Mouse (Mus musculus): Measurements from ENCODE around the gene Mvb12b. TPM values are rescaled to one million over a fixed set of nuclear protein-coding genes. Genes with fewer than 3 reads are reported as not detected.

Gene Mvb12b
- total RNA-seq, 2 experiments from 2014 or later = 108 to 114 TPM

DNA sequence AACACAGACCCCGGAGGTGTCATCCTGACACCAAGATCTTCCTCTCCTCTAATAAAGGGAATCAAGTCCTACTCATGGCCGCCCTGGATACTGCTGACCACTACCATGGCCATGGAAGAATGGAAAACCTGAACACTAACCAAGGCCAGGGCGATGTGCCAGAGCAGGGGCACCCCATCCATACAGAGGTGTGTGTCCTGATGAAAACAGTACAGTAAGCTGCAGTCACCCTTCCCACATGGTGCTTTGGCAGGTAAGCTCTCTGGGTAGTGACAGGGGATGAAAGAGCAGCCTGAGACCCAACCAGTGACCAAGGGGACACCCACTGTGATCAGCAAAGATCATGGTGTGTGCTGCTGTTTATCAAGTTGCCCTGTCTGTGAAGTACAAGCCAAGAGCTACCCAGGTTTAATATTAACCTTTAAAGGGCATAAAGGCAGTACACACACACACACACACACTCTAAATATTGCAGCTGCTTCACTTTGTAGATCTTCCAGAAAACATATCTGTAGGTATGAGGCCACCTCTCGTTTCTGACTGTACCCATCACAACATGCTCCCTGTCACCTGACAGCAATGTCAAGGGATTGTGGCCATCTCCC is 117.1 kb downstream of the Mvb12b start:
- intact Hi-C loops (cut with DNase I) = no loop called here
- DNase-seq (ENCODE audit: extremely low spot score in 1 of 2, low spot score in 2 of 2) = no peak

DNA sequence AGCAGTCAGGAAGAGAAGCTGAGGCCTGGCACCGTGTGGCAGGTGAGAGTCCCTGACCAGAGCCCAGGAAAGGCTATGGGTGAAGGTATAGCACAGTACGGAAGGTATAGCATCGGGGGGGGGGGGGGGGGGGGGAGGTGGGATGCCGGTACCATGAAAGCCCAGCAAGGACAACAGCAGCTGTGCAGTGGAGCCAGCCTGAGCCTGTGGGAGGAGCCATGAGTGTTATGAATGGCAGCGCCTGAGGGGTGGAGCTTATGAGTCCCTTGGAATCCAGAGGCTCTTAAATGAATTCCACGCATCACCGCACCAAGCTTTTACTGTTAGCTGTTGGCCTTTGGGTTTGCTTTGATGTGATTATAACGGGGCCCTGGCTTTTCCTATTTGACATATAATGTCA is 123.3 kb downstream of the Mvb12b start:
- intact Hi-C loops (cut with DNase I) = loop anchor here (5.0 kb wide), 1 partner anchor 43 kb away; no protein-coding TSS in a partner anchor
- no peak for DNase-seq (ENCODE audit: extremely low spot score in 1 of 2, low spot score in 2 of 2)

DNA sequence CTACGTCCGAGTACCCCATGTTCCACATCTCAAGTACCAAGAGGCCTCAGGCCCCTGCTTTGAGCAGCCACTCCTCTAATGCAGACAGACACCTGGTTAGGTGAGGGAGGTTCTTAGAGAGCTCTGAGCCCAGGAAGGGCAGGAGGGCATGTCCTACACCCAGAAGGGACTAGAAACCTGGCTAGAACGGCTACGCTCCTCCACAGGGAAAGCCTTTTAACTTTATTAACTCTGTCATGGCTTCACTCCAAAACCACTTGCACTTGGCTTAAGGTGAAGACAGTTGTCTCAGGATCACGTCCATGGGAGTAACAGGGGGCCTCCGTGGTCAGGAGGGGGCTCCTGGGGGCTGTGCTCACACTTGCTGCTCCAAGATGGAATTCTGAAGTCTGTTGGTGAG is 125.5 kb downstream of the Mvb12b start:
- intact Hi-C loops (cut with DNase I) = loop anchor here (5.0 kb wide), 1 partner anchor 45 kb away; no protein-coding TSS in a partner anchor
- no peak for DNase-seq (ENCODE audit: extremely low spot score in 1 of 2, low spot score in 2 of 2)

DNA sequence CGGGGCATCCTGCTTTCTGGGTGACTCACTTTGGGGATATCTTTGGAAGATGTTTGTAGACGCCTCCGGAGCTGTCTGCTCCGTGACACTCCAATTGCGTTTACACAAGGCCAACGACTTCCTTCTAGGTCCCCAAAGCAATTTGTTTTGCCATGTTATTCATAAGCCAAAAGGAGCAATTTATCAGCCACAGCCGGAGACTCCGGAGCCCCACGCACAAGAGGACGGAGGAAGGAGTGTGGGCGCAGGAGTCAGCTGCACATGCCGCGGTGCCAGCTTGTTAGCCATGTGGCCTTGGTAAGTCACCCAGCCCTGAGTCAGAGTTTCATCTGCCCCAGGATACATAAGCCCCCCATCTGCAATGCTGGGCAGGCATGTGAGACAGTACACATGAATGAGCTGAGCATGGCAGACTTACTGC is 127.2 kb downstream of the Mvb12b start:
- intact Hi-C loops (cut with DNase I) = loop anchor here (5.0 kb wide), 1 partner anchor 47 kb away; no protein-coding TSS in a partner anchor
- DNase-seq (ENCODE audit: extremely low spot score in 1 of 2, low spot score in 2 of 2) = no peak

DNA sequence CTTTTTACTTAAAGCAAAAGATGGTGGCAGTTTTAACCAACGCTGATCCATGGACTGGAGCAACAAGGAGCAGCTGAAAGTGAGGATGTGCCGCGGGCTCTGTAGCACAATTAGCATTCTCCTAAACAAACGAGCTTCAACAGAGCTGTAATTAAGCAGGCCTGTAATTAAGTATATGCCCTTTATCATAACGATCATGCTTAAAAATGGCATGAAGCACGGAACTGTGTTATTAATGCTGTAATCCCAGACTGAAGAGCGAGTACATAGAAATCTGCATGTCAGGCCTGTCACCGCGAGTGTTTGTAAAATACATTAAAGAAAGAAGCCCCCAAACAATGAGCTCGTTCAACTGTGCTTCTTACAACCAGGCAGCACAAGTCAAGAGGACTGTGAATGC is 128.3 kb downstream of the Mvb12b start:
- intact Hi-C loops (cut with DNase I) = no loop called here
- DNase-seq (ENCODE audit: extremely low spot score in 1 of 2, low spot score in 2 of 2) = no peak

DNA sequence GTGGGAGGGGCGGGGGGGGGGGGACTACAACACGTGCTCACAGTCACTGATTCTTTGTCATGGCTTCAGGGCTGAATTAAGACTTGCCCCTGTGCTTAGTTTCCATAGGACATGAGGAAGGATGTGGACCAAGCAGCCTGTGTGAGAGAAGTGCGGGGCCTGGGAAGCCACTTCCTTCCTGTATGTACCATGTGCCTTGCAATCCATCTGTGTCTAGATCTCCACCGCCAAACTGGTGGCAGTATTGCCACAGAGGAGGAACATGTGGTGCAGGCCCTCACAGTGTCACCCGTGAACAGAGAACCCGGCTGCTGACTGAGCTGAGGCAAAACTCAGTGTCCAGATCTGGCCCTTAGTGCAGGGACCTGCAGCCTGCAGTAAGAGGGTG is 132.1 kb downstream of the Mvb12b start:
- intact Hi-C loops (cut with DNase I) = no loop called here
- no peak for DNase-seq (ENCODE audit: extremely low spot score in 1 of 2, low spot score in 2 of 2)

DNA sequence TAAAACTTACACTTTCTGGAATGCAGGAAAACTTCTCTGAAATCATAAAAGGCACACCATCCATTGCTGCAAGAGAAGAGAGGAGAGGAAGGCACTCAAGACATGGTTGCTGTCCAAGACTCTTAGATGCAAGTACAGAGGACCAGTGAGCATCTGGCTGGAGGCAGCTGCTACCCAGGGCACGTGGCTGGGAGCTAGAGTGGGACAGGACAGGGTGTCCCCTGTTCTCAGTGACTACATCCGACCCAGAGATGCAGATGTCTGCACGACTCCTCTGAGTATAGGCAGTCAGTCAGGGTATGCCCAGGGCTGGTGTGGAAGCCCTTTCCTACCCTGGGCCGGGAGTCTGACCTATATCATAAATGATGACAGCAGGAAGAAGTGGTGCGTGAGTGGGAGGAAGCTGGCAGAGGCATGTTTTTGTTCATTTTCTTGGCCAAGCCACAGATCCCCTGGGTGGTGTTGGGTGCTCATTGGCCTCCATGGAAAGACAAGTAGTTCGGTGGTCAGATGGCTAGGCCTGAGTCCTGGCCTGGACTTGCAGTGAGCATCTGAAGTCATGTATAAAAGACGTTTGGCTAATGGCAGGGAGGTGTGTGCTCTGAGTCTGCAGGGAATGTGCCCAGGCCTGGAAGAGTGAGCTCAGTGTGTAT is 132.6 kb downstream of the Mvb12b start:
- intact Hi-C loops (cut with DNase I) = no loop called here
- DNase-seq (ENCODE audit: extremely low spot score in 1 of 2, low spot score in 2 of 2) = no peak

DNA sequence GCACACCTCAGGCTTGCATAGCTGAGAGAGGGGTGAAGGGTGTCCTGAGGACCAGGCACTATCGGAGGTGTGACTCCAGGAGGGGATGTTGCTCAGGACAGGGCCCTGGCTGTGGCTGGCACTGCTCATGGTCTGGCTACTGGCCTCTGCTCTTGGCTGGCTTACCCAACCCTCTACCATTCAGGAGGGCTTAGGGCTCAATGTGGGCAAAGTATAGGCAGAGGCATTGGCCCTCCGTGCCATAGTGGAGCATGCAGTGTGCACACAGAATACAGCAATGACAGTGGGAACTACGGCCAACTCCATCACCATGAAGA is 133.5 kb downstream of the Mvb12b start:
- intact Hi-C loops (cut with DNase I) = no loop called here

DNA sequence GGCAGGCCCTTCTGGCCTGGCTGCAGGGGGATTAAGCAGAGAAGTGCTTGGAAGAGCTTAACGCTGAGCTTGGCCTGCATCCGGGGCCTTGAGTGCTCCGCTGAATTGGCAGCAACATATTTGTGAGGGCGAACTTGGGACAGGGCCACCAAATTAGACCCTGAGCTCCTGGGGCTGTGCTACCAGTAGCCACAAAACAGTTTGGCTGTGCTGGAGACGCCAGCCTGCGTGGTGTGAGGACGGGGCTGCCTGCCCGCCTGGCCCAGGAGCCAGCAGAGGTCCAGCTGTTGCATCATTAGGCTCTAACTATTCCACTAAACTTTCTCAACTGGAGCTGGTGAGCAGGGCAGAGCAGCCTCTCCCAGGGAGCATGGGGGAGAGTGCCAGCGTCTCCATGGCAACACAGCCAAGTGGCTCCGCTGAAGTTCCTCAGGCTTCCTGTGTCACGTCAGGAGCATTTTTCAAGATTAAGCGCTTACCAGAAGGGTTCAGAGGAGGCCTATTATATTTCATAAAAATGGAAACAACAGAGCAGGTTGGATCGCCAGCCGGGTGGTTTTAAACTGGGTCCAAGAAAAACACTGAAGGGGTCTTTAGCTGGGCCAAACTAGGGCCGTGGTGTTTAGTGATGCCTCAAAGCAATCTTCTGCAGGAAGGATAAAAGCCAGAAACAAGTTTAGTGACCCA is 134.0 kb downstream of the Mvb12b start:
- intact Hi-C loops (cut with DNase I) = no loop called here
- peak; percentile 76 to 90 for DNase-seq (ENCODE audit: extremely low spot score in 1 of 2, low spot score in 2 of 2)

More for the DNA sequence above, 133.5 kb downstream of the Mvb12b start:
- no peak for DNase-seq (ENCODE audit: extremely low spot score in 1 of 2, low spot score in 2 of 2)

DNA sequence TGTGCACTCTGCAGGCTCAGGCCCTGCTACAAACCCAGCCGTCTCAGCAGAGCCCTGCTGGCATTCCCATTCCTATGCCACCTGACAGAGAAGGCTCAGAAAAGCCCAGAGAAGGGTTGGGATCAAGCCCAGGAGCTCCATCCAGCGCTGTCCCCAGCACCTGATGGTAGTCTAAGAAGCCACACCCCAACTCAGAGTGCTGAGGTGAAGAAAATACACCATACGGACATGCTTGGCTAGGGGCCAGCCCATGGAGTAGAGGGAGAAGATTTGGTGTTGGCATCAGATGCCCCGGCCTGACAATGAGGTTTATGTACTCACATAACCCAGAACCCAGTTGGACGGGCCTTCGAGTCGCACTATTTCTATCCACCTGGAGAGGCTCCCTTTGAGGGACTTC is 137.1 kb downstream of the Mvb12b start:
- intact Hi-C loops (cut with DNase I) = no loop called here
- no peak for DNase-seq (ENCODE audit: extremely low spot score in 1 of 2, low spot score in 2 of 2)

DNA sequence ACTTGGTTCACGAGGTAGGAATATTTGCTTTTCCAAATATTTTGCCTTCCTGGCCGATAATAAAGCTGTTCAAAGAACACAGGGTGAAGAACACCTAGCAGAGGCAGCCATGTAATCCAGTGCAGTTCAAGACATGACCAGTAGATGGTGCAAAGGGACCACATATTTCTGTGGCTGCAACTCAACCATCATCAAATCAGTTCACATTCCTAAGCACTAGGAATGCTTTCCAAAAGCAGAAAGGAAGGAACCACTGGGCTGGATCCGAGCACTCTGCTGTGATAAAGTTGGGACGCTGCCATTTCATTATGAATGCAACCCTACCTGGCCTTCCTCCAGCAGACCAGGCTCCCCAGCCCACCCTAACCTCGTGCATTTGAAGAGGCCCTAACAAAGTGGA is 141.3 kb downstream of the Mvb12b start:
- intact Hi-C loops (cut with DNase I) = loop anchor here (5.0 to 10.0 kb wide), 2 partner anchors 221 to 898 kb away; no protein-coding TSS in a partner anchor
- DNase-seq (ENCODE audit: extremely low spot score in 1 of 2, low spot score in 2 of 2) = peak; percentile 74 to 85

DNA sequence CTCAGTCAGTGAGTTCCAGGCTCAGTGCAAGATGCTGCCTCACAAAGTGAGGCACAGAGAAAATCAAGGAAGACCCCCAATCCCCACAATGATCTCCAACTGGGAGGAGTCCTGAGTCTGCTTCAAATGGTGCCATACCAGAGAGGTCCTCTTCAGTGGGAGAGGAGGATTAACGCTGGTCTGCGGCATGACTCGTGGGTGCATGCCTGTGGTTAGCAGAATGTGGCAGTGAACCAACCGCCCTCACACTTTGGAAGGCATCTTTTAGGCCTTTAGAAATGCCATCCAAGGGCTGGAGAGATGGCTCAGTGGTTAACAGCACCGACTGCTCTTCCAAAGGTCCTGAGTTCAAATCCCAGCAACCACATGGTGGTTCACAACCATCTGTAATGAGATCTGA is 142.0 kb downstream of the Mvb12b start:
- intact Hi-C loops (cut with DNase I) = loop anchor here (5.0 to 10.0 kb wide), 2 partner anchors 222 to 899 kb away; no protein-coding TSS in a partner anchor
- no peak for DNase-seq (ENCODE audit: extremely low spot score in 1 of 2, low spot score in 2 of 2)

DNA sequence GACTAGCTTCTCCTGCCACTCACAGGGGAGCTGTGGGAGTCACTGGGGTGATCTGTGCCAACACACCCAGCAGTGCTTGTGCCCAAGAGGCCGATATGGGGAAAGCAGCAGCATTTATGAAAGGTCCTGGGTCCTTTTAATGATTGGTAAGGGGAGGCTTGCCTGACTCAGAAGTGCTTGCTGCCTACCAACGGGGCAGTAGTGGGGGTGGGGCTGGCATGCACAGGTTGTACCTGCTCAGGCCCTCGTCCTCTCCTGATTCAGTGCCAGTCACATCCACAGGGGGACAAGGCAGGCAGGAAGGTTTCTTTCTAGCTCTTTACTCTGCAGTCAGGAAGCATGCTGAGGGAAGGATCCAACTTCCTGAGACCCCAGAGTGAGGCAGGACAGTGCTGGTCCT is 150.6 kb downstream of the Mvb12b start:
- no peak for DNase-seq (ENCODE audit: extremely low spot score in 1 of 2, low spot score in 2 of 2)
- intact Hi-C loops (cut with DNase I) = no loop called here

DNA sequence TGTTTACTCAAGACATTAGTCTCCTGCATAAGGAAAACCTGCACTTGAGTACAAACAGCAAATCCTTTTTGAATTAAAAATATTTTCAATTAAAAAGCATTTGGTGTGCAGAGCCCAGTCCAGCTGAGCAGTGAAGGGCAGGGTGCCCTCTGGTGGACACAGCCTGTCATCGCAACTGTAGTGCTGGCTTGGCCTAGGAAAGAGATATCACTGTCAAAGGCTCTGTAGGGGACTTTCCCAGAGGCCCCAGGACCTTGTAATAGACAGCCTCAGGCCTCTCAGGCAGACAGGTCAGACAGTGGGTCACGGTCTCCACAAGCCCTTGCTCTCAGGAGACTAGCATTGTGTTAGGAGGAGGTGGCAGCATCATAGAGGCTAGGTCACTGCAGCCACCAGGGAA is 151.0 kb downstream of the Mvb12b start:
- intact Hi-C loops (cut with DNase I) = no loop called here

DNA sequence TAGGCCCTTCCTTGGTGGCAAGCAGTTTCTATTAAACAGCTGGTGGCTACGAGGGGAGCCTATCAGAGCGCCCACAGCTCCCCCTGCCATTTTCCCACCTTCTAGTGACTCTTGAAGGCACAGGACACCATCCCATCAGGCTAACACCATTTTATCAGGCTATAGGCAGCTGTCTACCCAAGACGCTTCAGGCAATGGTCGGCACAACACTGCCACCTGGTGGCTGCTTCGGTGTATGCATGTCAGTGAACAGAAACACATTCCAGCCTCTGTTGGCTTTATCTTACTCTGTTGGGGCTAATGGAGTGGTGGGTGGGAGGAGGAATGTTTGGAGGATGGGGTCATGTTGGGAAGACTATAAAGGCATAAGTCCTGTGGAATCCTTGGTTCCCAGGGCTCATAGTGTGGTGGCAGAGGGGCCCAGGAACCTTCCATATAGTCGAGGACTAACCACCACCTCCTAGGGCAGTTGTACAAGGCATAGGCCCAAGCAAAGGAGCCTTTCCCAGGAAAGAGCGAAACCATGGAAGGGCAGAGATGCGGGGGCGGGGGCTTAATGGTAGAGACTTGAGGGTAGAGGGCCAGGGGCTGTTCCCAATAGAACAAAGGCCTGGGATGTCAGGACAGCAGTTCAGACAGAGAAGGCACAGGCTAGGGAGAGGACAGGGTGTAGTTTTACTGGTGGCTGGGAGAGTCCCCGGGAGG is 152.8 kb downstream of the Mvb12b start:
- peak; percentile 73 to 81 for DNase-seq (ENCODE audit: extremely low spot score in 1 of 2, low spot score in 2 of 2)
- intact Hi-C loops (cut with DNase I) = loop anchor here (2.0 to 5.0 kb wide), 2 partner anchors 50 to 248 kb away; no protein-coding TSS in a partner anchor

More for the DNA sequence above, 151.0 kb downstream of the Mvb12b start:
- DNase-seq (ENCODE audit: extremely low spot score in 1 of 2, low spot score in 2 of 2) = peak; percentile 58 to 62

DNA sequence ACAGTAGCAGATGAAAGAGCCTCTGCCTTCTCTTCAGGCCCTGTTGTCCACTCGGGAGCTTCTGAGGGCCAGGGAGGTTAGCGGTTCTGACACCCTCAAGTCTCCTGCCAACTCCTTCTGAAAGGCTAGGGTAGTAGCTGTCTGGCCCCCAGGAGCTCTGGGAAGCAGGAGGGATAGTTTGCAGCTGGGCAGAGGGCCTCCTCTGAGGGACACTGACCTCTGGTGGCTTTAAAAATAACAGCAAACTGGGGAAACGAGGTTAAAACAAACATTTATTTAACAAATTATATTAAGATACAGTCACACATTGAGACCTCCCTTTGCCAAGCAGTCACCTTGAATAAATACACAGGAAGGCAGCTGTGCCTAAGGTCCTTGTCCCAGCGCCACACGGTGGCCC is 158.0 kb downstream of the Mvb12b start:
- intact Hi-C loops (cut with DNase I) = loop anchor here (5.0 kb wide), 1 partner anchor 242 kb away; no protein-coding TSS in a partner anchor
- DNase-seq (ENCODE audit: extremely low spot score in 1 of 2, low spot score in 2 of 2) = no peak

DNA sequence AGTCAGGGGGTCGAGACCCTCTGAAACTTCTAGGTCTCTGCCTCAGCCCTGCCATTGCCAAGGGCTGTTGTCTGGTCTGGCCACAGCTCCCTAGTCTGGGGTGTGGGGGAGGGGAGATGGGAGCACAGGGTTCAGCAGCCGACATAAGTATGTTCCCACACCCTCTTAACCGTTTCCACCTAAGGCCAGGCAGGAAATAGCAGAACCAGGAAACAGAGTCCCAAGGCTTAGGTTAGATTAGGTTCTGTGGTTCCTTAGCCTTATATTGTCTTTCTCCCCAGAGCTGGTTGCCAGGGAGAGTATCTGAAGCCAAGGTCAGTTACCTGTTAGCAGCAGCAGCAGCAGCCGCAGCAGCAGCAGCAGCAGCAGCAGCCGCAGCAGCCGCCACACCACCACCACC is 160.5 kb downstream of the Mvb12b start:
- DNase-seq (ENCODE audit: extremely low spot score in 1 of 2, low spot score in 2 of 2) = no peak
- intact Hi-C loops (cut with DNase I) = no loop called here

DNA sequence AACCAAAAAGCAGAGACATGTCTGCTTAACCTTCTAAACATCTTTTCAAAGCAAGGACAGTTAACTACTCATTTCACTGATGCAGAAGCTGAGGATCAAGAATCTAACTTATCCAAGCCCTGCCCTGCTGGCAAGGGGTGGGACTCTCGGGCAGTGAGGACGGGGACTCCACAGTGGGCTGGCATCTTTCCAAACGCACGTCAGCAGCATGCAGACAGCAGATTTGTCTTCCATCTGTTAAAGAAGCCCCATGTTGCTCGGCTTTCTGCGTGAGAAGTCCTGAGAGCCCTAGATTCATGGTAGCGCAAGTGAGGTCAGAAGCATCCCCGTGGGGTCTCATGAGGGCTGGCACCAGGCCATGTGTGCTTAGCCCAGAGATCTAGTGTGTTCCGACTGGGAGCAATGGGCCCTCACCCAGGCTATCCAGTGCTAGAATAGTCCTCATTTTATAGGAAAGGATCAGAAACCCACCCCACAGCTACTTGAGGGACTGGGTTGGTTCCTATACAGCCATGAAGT is 167.3 kb downstream of the Mvb12b start:
- intact Hi-C loops (cut with DNase I) = no loop called here
- DNase-seq (ENCODE audit: extremely low spot score in 1 of 2, low spot score in 2 of 2) = peak in 1 of 2 experiments; percentile 69
